Mouse (Mus musculus): Measurements from ENCODE around the gene Dnajc19.

DNA sequence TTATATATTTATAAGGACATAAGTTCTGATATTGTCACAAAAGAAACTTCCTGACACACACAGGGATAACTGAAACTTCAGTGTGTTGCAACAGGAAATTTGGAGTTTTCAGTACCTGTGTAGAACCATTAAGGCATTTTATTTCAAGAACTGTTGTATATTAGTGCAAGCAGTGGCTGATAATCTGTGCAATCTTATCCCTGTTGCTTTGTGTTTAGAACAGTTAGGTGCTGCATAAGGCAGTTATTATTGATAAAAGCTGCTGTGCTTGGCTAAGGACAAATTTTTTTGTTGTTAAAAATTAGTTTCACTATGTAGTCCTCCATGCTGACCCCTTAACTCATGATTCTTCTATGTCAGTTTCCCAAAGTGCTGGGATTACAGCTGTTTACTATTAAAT, 52.2 kb downstream of the Dnajc19 start:
- TF ChIP-seq CTCF (IDR thresholded peaks at IDR 0.05; ENCODE audit: low read depth): no peak
- no peak for TF ChIP-seq EP300 (optimal IDR thresholded peaks at IDR 0.05)
